Mouse (Mus musculus) MEL (cell line): ENCODE measurements around the gene 4930507D05Rik. TPM values are rescaled to one million over a fixed set of nuclear protein-coding genes. Genes with fewer than 3 reads are reported as not detected.

Source experiments
- DNase-seq: peaks from one replicate; pipeline ENCODE4 v3.0.0; 2011; ENCODE audit warnings: low read depth, low spot score
- H3K27ac ChIP-seq: 2 replicates; pipeline ENCODE4 v1.5.1; 2012; ENCODE audit warnings: low read depth, mild to moderate bottlenecking, control low read depth, low read length, moderate library complexity; ENCODE audit not compliant: control insufficient read depth
- H3K27me3 ChIP-seq, 2 experiments: fragments of 150-350 bp in 1 of 2; sonication (generic) in 1 of 2; 2 replicates each; pipeline ENCODE4 v1.6.1; 2012; ENCODE audit warnings: low read length in 2 of 2, mild to moderate bottlenecking in 2 of 2, improper control_type of control experiment in 1 of 2, moderate library complexity in 1 of 2; ENCODE audit not compliant: insufficient read depth in 2 of 2, control insufficient read depth in 1 of 2
- H3K36me3 ChIP-seq, 2 experiments: 2 replicates each; pipeline ENCODE4 v1.6.1; 2012 to 2014; ENCODE audit warnings: low read length in 2 of 2, improper control_type of control experiment in 1 of 2, inconsistent platforms in 1 of 2, mild to moderate bottlenecking in 1 of 2; ENCODE audit not compliant: insufficient read depth in 2 of 2, control insufficient read depth in 1 of 2
- H3K4me1 ChIP-seq, 2 experiments: fragments of 150-350 bp in 1 of 2; sonication (generic) in 1 of 2; 2 replicates each; pipeline ENCODE4 v1.6.1; 2012; ENCODE audit warnings: low read length in 2 of 2, improper control_type of control experiment in 1 of 2, mild to moderate bottlenecking in 1 of 2; ENCODE audit not compliant: insufficient read depth in 2 of 2, control insufficient read depth in 1 of 2
- H3K4me3 ChIP-seq, 2 experiments: fragments of 150-350 bp in 1 of 2; sonication (generic) in 1 of 2; 2 replicates each; pipeline ENCODE4 v1.5.1; 2012; ENCODE audit warnings: low read depth in 2 of 2, low read length in 2 of 2, mild to moderate bottlenecking in 2 of 2, moderate library complexity in 2 of 2, control low read depth in 1 of 2, improper control_type of control experiment in 1 of 2; ENCODE audit not compliant: control insufficient read depth in 1 of 2, insufficient read depth in 1 of 2
- H3K79me2 ChIP-seq: 2 replicates; pipeline ENCODE4 v1.6.1; 2012; ENCODE audit warnings: mild to moderate bottlenecking, low read length, moderate library complexity; ENCODE audit not compliant: control insufficient read depth, poor library complexity, insufficient read depth
- H3K9ac ChIP-seq: 2 replicates; pipeline ENCODE4 v1.6.1; 2012; ENCODE audit warnings: low read depth, mild to moderate bottlenecking, control low read depth, low read length, moderate library complexity; ENCODE audit not compliant: control insufficient read depth, poor library complexity, severe bottlenecking
- H3K9me3 ChIP-seq: fragments of 150-350 bp; sonication (generic); replicated peaks from 2 replicates; pipeline ENCODE4 v1.6.1; 2012; ENCODE audit warnings: mild to moderate bottlenecking, low read length, improper control_type of control experiment, moderate library complexity; ENCODE audit not compliant: insufficient read depth
- CHD1 ChIP-seq: IDR thresholded peaks from 2 replicates; pipeline ENCODE4 v1.6.1; 2012; ENCODE audit warnings: low read depth, mild to moderate bottlenecking, inconsistent platforms, low read length, improper control_type of control experiment
- CTCF ChIP-seq, 3 experiments: IDR thresholded peaks in 2 of 3; conservative IDR thresholded peaks in 1 of 3; 2 replicates each; pipeline ENCODE4 v1.5.1; 2011 to 2012; ENCODE audit warnings: low read length in 3 of 3, low read depth in 2 of 3, mild to moderate bottlenecking in 2 of 3, improper control_type of control experiment in 1 of 3, inconsistent platforms in 1 of 3, mixed read lengths in 1 of 3, moderate library complexity in 1 of 3; ENCODE audit not compliant: control insufficient read depth in 1 of 3, insufficient read depth in 1 of 3, poor library complexity in 1 of 3, severe bottlenecking in 1 of 3
- E2F4 ChIP-seq: IDR thresholded peaks from 2 replicates; pipeline ENCODE4 v1.6.1; 2011; ENCODE audit warnings: low read depth, low read length, improper control_type of control experiment, borderline replicate concordance
- EP300 ChIP-seq, 2 experiments: IDR thresholded peaks; 2 replicates each; pipeline ENCODE4 v1.6.1; 2011; ENCODE audit warnings: improper control_type of control experiment in 2 of 2, low read length in 2 of 2, low read depth in 1 of 2, mild to moderate bottlenecking in 1 of 2
- ETS1 ChIP-seq: IDR thresholded peaks from 2 replicates; pipeline ENCODE4 v1.6.1; 2012; ENCODE audit warnings: low read depth, mild to moderate bottlenecking, inconsistent platforms, low read length, improper control_type of control experiment, moderate library complexity
- GATA1 ChIP-seq: IDR thresholded peaks from 2 replicates; pipeline ENCODE4 v1.6.1; 2011; ENCODE audit warnings: low read depth, low read length, improper control_type of control experiment
- HCFC1 ChIP-seq: IDR thresholded peaks from 2 replicates; pipeline ENCODE4 v1.6.1; 2012; ENCODE audit warnings: low read depth, mild to moderate bottlenecking, inconsistent platforms, low read length, improper control_type of control experiment, moderate library complexity
- JUND ChIP-seq: IDR thresholded peaks from 2 replicates; pipeline ENCODE4 v1.6.1; 2011; ENCODE audit warnings: low read depth, mild to moderate bottlenecking, improper control_type of control experiment, low read length
- KAT2A ChIP-seq: conservative IDR thresholded peaks from 2 replicates; pipeline ENCODE4 v1.6.1; 2012; ENCODE audit warnings: low read depth, low read length, improper control_type of control experiment, inconsistent platforms
- MAX ChIP-seq: IDR thresholded peaks from 2 replicates; pipeline ENCODE4 v1.6.1; 2011; ENCODE audit warnings: low read length, improper control_type of control experiment
- MYB ChIP-seq: IDR thresholded peaks from 2 replicates; pipeline ENCODE4 v1.6.1; 2011; ENCODE audit warnings: mild to moderate bottlenecking, low read depth, low read length, improper control_type of control experiment
- NELFE ChIP-seq: IDR thresholded peaks from 2 replicates; pipeline ENCODE4 v1.6.1; 2011; ENCODE audit warnings: low read depth, low read length, improper control_type of control experiment
- NRF1 ChIP-seq: IDR thresholded peaks from 2 replicates; pipeline ENCODE4 v1.6.1; 2014; ENCODE audit warnings: low read depth, mild to moderate bottlenecking, inconsistent platforms, low read length, improper control_type of control experiment, moderate library complexity; ENCODE audit not compliant: poor library complexity, insufficient read depth, severe bottlenecking
- POLR2AphosphoS2 ChIP-seq: IDR thresholded peaks from 2 replicates; pipeline ENCODE4 v1.6.1; 2011; ENCODE audit warnings: low read length, improper control_type of control experiment
- POLR2AphosphoS5 ChIP-seq: IDR thresholded peaks from 2 replicates; pipeline ENCODE4 v1.6.1; 2012; ENCODE audit warnings: low read depth, borderline replicate concordance, mild to moderate bottlenecking, inconsistent platforms, low read length, moderate library complexity, mixed read lengths
- RAD21 ChIP-seq: IDR thresholded peaks from 2 replicates; pipeline ENCODE4 v1.6.1; 2011; ENCODE audit warnings: mild to moderate bottlenecking, low read depth, low read length, improper control_type of control experiment
- SIN3A ChIP-seq: IDR thresholded peaks from 2 replicates; pipeline ENCODE4 v1.6.1; 2012; ENCODE audit warnings: low read length, improper control_type of control experiment, inconsistent platforms
- SMC3 ChIP-seq: IDR thresholded peaks from 2 replicates; pipeline ENCODE4 v1.6.1; 2011; ENCODE audit warnings: low read depth, low read length, improper control_type of control experiment
- TAL1 ChIP-seq: IDR thresholded peaks from 2 replicates; pipeline ENCODE4 v1.6.1; 2012; ENCODE audit warnings: mild to moderate bottlenecking, inconsistent platforms, low read length, moderate library complexity, mixed read lengths
- UBTF ChIP-seq: IDR thresholded peaks from 2 replicates; pipeline ENCODE4 v1.6.1; 2012; ENCODE audit warnings: low read depth, mild to moderate bottlenecking, inconsistent platforms, low read length, improper control_type of control experiment, moderate library complexity, borderline replicate concordance; ENCODE audit not compliant: insufficient read depth
- USF2 ChIP-seq, 2 experiments: IDR thresholded peaks; 2 replicates each; pipeline ENCODE4 v1.6.1; 2011 to 2012; ENCODE audit warnings: improper control_type of control experiment in 2 of 2, low read length in 2 of 2, borderline replicate concordance in 1 of 2, inconsistent platforms in 1 of 2, low read depth in 1 of 2, mild to moderate bottlenecking in 1 of 2; ENCODE audit not compliant: insufficient read depth in 1 of 2
- ZC3H11A ChIP-seq: IDR thresholded peaks from 2 replicates; pipeline ENCODE4 v1.6.1; 2012; ENCODE audit warnings: low read depth, mild to moderate bottlenecking, inconsistent platforms, low read length, improper control_type of control experiment
- ZMIZ1 ChIP-seq: IDR thresholded peaks from 2 replicates; pipeline ENCODE4 v1.6.1; 2012; ENCODE audit warnings: low read depth, mild to moderate bottlenecking, inconsistent platforms, low read length, improper control_type of control experiment, moderate library complexity
- ZNF384 ChIP-seq: IDR thresholded peaks from 2 replicates; pipeline ENCODE4 v1.6.1; 2012; ENCODE audit warnings: low read depth, mild to moderate bottlenecking, inconsistent platforms, low read length, improper control_type of control experiment
- polyA plus RNA-seq, 2 experiments: library from polyadenylated mRNA; stranded (reverse) in 1 of 2; unstranded in 1 of 2; fragments of >175 nt in 1 of 2; fragments of >200 nt in 1 of 2; gene quantifications; 2 replicates each; pipeline versions ENCODE4 v1.2.1 to v1.2.4; 2012; ENCODE audit warnings: low replicate concordance in 2 of 2, low read depth in 1 of 2; ENCODE audit not compliant: insufficient read length in 2 of 2, insufficient read depth in 1 of 2, missing spikeins in 1 of 2
- total RNA-seq: library from RNA; depleted of rRNA; stranded (reverse); fragments of 300-350 nt; gene quantifications from 2 replicates; pipeline ENCODE4 v1.2.3, GENCODE M21; 2012

4930507D05Rik gene
- total and polyA plus RNA-seq, 3 experiments, result 0.33 to 0.58 TPM; not detected in 1

DNA sequence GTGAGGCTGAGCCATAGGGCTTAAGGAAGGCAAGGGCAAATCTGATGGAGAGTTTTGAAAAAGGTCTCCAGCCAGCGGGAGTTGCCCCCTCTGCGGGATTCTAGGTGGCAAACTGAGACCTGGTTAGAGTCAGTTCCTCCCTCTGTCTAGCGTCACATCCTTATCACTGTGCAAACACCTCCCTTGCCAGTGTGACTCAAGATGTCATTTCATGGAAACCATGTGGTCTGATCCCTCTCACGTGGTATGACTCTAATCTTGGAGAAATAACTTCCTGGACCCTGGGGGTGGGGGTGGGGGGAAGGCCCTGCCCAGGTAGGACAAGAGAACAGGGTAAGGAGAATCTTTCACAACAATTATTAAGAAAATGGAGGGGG is 35.7 kb upstream of the 4930507D05Rik start (continued):
- peak; percentile 46 to 72; a peak in 3 of 4 replicates for TF ChIP-seq EP300 (IDR thresholded peaks at IDR 0.05; ENCODE audit: low read depth in 1 of 2, low read length in 2 of 2)
- TF ChIP-seq SIN3A, result peak; percentile 77
- TF ChIP-seq GATA1, result peak; percentile 85
- no peak for TF ChIP-seq NRF1
- peak; percentile 83 for TF ChIP-seq ETS1
- peak in 1 of 2 experiments; percentile 59; a peak in 1 of 4 replicates for TF ChIP-seq USF2 (IDR thresholded peaks at IDR 0.05; ENCODE audit: borderline replicate concordance in 1 of 2, insufficient read depth in 1 of 2, low read depth in 1 of 2, low read length in 2 of 2)
- no peak for TF ChIP-seq POLR2AphosphoS5
- TF ChIP-seq NELFE, result no peak
- TF ChIP-seq KAT2A, result no peak
- TF ChIP-seq CTCF (IDR thresholded peaks at IDR 0.05 in 2 of 3, conservative IDR thresholded peaks at IDR 0.05 in 1 of 3; ENCODE audit: control insufficient read depth in 1 of 3, insufficient read depth in 1 of 3, low read depth in 2 of 3, low read length in 3 of 3, poor library complexity in 1 of 3, severe bottlenecking in 1 of 3), result no peak
- no peak for TF ChIP-seq MYB
- TF ChIP-seq TAL1, result peak; percentile 67
- no peak for TF ChIP-seq UBTF
- no peak for TF ChIP-seq SMC3
- TF ChIP-seq JUND, result no peak
- no peak for TF ChIP-seq CHD1
- TF ChIP-seq POLR2AphosphoS2, result no peak
- TF ChIP-seq ZMIZ1, result no peak
- no peak for TF ChIP-seq ZNF384
- peak; percentile 92 for TF ChIP-seq MAX

DNA sequence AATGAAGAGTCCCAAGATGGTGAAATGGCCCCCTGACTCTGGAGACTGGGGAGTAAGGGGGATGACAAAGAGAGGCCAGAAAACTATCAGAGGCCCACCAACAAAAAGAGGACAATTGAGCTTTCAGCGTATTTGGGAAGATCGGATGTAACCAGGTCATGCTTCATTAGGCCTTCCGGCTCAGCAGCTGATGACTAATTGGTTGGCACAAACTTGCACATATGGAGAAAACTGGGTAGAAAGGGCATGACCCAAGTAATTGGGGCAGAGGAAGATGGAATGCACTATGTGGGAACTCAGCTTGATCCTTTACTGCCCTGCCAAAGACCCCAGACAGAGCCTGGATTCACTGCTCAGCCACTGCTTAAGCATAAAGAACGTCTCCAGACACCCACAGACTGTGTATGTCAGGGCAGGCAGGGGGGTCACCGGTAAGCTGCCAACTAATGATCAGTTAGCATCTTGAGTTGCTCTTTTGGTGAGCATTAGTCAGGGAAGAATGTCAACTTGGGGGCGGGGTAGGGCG is 30.4 kb upstream of the 4930507D05Rik start:
- TF ChIP-seq RAD21, result no peak
- TF ChIP-seq NRF1, result no peak
- no peak for TF ChIP-seq HCFC1
- TF ChIP-seq ZC3H11A, result no peak
- no peak for TF ChIP-seq ZMIZ1
- no peak for TF ChIP-seq E2F4
- Histone ChIP-seq H3K27me3 (no peaks in the 10 kb centered on the region), H3K27ac (no peak overlapping the region), H3K9me3 (no peaks in the 10 kb centered on the region), H3K79me2 (no peaks in the 10 kb centered on the region), H3K36me3 (peaks cover 0 to 24% of the 10 kb centered on the region in 2 experiments; a peak in 2 of 4 replicates), H3K9ac (no peak overlapping the region), H3K4me3 (no peak overlapping the region), H3K4me1 (peaks cover 8 to 36% of the 10 kb centered on the region in 2 experiments)
- DNase-seq, result no peak
